Mouse (Mus musculus): Measurements from ENCODE around the gene St8sia1. TPM values are rescaled to one million over a fixed set of nuclear protein-coding genes. Genes with fewer than 3 reads are reported as not detected.

St8sia1 gene
- total RNA-seq, 4 experiments from 2014 or later: 37.2 to 46.1 (median 37.9) TPM

DNA sequence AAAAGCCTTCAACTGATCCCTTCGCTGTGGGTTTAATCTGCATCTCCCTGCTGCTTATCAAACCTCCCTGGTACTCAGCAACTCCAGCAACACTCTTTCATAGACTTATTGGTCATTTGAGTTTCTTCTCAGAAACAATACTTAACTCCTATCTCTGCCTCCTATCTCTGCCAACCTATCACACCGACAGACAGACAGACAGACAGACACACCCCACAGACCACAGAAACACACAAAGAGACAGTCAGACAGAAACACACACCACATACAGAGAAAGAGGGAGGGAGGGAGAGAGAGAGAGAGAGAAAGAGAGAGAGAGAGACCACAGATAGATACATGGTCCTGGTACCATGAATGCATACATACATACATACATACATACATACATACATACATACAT is 18.8 kb downstream of the St8sia1 start:
- DNase-seq (ENCODE audit: low spot score in 2 of 2): no peak

DNA sequence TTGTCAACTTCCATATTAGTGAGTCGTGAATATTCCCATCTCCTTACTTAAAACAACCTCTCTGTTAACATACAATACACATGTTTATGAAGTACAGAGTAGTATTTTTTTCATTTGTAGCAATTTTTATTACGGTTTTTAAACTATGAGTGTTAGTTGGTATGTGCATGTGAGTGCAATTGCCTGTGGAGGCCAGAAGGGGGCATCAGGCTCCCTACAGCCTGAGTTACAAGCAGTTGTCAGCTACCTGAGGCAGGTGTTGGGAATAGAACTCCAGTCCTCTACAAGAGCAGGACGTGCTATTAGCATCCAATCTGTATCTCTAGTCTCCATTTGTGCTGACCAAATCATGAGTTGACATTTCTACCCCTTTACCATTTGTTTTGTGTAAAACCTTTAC is 19.8 kb downstream of the St8sia1 start:
- DNase-seq (ENCODE audit: low spot score in 2 of 2): no peak

DNA sequence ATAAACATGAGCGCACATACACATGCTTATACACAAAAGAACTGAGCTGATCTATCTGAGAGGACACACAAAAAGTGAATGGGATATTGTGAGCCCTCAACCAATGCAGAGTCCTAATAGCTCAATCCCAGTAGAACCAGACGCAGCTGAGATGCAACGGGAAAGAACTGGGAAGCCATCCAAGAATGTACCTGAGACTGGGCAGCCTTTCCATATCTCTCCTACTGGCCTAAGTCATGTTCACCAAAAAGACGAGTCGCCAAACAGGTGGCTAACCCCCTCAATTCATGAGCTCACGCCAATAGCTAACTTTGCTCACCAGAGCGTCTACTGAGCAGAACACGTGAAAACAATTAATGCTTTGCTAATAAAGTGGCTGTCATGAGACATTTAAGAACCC is 20.8 kb downstream of the St8sia1 start:
- DNase-seq (ENCODE audit: low spot score in 2 of 2): no peak

DNA sequence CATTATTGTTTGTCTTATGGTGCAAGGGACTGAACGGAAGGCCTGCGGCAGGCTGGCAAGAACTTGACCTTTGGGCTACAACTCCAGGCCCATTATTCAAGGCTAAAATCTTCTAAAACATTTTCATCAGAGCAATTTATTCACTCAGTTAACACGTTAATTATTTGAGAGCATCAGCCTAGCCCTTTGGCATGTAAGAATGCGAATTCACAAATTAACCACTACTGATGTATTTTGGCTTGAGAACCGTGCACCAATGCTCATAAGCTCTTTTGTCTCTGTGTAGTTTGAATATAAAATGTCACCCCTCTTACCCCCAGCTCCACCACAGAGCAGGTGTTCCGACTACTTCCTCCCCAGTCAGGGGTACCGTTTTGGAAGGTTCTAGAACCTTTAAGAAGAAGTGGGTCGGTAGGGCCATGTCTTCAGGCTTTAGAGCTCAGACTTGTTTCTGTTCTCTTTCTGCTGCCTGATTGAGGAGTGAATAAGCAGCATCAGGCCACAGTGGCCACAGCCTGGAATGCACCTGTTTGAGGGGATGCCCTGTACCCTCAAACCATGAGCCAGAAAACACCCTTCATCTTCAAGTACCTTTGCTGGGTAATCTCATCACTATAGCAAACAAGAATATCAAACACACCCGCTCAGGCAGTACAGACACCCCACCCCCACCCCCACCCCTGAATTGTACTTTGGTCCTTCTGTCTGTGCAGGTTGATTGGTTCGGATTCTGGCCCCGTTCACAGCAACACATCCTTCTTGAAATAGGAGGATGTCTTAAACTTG is 22.5 kb downstream of the St8sia1 start:
- DNase-seq (ENCODE audit: low spot score in 2 of 2): no peak

DNA sequence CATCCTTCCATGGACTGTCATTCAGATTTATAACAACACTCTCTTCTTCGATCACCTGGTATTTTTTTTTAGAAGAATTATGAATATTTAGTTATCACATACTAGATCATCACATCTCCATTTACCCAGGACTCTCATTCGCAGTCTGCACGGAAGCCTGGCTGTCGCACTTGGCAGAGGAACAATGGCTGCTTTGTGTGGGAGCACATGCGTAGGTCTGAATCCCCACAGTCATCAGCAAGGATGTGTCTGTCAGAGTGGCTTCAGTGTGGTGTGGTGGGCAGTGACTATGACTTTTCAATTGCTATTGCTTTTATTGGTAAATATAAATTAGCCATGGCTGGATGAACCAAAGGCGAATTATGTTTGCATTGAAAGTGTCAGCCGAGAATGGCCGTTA is 23.2 kb downstream of the St8sia1 start:
- DNase-seq (ENCODE audit: low spot score in 2 of 2): peak; percentile 69 to 79

DNA sequence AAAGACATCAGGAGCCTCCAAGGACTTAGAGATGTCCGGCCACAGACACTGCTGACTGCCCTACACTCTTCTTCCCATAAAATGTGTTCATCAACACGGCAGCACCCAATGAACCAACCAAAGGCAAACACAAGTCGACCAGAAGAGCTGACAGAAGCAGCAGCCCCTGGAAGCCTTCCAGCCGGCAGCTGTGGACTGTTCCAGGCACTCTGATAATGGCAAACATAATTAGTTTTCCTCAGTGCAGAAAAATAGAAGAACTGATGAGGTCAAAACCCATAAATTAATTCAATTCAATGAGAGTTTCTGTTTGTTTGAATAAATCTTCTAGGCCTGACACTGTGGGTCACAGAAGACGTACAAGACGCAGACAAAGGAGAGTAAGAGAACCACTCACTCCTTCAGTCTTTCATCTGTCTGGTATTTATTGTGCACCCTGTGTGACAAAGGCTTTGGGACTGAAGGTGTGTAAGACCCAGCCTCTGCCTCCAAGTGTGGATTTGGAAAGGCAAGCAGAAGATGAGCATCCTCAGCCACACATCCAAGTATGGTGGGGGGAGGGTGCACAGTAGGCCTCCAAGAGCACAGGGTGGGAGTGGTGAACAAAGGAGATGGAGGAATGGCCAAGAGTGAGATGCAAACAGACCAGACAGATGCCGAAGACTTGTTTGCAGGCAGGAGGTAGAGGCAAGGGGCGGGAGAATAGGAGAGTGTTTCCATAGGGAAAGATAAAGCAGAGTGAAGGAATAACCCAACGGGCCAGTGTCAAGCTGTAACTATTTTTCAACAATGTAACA is 25.5 kb downstream of the St8sia1 start:
- no peak for DNase-seq (ENCODE audit: low spot score in 2 of 2)

DNA sequence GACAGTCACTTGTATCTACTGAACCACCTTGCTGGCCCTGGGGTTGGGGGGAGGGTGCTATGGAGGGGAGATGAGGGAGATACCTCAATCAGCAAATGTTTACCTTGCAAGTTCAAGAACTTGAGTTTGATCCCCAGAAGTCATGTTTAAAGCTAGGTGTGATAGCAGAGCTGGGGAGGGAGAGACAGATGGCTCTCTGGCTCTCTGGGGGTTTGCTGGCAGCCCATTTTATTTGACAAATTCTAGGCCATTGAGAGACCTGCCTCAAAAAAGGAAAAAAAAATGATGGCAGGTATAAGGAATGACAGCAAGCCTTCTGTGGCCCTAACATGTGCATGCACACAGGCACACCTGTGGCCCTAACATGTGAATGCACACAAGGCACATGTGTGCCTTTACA is 26.2 kb downstream of the St8sia1 start:
- no peak for DNase-seq (ENCODE audit: low spot score in 2 of 2)

DNA sequence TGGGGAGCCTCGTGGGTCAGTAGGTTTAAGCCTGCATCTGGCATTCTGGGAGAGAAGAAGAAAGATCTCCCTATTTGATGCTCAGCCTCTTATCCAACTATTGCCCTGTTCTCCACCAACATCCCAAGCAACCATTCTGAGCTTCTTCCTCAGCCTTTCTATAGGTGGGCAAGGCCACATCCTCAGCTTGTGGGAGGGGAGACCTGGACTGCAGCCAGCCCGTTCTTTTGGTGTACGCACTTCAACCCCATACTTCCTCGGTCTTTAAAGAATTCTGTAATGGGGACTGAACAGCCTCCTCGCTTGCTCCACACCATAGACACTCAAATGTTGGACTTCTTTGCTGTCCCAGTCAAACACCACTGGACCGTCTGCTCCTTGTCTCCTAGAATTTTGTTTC is 31.7 kb downstream of the St8sia1 start:
- DNase-seq (ENCODE audit: low spot score in 2 of 2): no peak

DNA sequence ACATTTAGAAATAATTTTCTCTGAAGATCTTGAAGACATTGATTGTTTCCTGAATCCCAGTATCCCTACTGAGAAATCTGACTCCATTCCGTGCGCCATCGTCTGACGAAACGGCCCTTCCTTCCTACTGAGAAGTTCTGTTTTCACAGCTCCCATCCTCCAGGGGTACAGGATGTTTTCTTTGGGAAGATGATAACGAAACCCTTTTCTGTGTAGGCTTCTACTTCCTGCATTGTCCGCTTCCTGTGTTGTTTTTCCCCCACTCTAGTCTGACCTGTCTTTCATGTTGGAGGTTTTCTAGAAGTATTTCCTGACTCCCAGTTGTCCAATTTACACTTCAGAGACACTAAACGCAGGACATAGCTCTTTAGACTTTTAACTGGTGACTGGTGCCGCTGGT is 32.1 kb downstream of the St8sia1 start:
- no peak for DNase-seq (ENCODE audit: low spot score in 2 of 2)

DNA sequence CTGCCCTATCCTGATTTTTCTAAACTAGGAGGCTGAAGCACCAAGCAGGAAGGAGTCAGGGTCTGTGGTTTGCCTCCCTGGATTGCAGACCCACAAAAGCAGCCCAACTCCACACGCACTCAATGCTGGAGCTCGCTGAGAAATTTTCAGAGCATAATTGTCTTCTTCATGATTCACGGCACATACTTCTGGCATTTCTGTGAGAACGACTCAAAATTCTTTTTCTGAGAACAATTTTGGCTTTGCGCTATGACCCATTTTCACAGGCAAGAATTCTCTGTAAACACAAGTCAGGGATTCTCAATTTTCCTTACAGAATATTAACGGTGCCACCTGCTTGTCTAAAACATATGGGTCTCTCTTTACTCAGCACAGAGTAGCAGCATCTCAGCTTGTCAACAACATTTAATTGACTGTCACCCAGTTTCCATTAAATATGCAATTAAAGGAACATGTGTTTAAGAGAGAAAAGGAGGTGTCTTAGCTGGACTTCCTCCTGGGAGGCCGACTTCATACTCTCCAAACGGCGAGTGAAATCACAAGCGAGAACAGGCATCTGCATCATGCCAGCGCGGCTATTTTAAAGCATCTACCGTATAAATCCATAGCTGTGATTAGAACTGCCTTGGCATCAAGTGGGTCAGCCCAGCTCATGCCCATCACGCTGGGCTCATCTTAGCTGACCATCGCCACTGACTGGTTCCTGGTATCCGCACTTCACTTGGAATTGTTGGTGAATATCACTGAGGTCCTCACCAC is 35.5 kb downstream of the St8sia1 start:
- no peak for DNase-seq (ENCODE audit: low spot score in 2 of 2)

DNA sequence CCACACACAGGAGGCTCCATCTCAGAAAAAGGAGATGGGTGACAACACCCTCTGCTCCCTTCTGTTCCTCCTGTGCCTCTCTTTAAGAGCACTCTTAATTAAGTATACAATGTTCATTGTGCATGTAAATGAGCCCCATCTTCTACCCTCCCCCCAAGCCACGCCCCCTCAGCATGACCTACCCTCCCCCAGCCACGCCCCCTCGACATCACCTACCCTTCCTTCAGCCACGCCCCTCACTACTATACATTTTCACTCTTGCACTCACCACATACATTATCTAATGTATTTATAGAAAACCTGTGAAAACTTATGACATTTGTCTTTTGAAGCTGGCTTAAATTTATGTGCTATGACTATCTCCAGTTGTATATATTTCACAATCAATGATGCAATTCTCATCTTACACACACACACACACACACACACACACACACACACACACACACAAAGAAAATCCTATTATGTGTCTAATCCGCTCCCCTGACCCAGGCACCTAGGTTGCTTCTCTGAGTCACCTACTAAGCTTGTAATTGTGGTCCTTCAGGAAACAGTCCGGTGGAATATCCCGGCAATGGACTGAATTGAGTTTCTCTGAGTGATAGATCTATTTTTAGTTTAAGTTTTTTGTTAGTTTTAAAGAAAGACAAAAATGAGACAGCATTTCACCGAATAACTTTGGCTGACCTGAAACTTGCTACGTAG is 37.2 kb downstream of the St8sia1 start:
- DNase-seq (ENCODE audit: low spot score in 2 of 2): no peak

DNA sequence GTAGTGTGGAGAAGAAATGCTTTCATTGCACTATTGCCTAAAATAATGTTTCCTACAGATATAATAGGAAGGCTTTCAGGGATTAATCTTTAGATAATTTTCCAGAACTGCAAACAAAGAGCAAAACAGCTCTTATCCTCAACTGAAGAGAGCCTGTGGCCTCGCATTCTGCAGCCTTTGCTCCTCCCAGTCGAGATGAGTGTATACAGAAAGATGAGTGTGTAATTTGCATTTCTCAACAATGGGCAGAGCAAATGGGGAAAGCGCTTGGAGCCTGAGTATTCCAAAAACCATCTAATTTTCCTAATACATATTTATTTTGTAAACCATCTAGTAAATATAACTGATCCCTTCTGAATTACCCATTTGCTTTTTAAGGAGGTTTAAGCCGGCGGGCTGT is 38.3 kb downstream of the St8sia1 start:
- DNase-seq (ENCODE audit: low spot score in 2 of 2): no peak

DNA sequence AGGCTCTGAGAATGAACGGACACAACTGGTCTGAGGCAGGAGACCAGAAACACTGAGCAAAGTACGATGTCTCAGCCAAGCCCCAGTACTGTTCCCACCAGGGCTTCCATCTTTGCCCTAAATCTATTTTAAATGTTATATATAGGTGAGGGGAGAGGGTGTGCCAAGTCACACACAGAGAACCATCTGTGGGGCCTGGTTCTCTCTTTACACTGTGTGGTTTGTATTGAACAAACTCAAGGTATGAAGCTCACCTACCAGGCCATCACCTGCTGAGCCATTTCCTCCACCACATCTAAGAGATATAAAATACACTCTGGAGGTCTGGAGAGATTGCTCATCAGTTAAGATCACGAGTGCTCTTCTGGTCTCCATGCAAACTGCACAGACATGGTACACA is 38.9 kb downstream of the St8sia1 start:
- DNase-seq (ENCODE audit: low spot score in 2 of 2): no peak

DNA sequence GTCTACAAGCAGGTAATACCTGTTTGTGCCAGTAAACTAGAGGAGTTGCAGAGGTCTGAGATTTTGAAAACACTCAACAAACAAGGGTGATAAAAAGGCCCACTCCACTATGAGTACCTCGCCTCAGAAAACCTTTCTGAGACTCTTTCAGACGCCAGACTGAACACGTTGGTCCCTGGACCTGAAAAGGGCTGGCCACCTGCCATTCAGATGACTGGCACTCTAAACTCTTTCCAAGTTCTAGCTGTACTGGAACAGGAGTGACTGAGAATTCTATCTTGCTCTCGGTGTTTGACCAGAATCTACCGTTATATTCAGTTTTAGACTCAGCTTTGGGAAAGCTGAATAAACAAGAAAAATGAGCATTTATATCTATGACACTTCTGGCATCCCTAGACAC is 43.4 kb downstream of the St8sia1 start:
- no peak for DNase-seq (ENCODE audit: low spot score in 2 of 2)

DNA sequence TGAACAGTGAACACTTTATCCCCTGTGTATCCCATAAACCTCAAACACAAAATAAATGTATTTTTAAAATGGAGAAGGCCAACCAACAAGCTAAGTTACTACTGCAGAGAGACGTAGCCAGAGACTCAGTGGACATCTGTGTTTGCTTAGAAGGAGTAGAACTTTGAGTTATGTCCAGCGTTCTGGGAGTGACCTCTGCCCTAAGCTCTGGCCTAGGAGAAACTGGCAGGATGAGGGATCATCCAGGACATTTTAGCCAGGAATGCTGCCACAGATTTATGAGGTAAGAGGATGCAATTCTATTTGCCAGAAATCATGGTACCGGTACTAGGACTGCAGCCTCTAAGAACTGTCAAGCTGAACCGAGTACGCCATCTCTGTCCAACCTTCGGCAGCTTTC is 45.6 kb downstream of the St8sia1 start:
- no peak for DNase-seq (ENCODE audit: low spot score in 2 of 2)

DNA sequence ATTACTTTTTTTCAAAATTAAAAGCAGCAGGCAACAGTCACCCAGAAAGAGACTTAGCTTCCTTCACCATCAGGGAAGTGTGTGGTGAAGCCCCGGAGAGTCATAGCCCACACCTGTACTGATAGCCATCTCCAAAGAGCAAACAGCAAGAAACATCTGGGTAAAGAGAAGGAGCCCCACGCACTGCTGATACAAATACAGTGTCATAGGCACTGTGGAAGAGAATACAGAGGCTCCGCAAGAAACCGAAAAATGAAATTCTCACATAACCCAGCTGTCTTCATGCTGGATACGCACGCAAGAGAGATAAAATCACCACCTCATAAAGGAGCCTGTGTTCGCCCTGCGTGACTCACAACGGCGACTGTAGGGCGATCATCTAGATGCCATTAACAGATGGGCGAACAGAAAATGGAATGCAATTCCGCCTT is 46.8 kb downstream of the St8sia1 start:
- no peak for DNase-seq (ENCODE audit: low spot score in 2 of 2)

DNA sequence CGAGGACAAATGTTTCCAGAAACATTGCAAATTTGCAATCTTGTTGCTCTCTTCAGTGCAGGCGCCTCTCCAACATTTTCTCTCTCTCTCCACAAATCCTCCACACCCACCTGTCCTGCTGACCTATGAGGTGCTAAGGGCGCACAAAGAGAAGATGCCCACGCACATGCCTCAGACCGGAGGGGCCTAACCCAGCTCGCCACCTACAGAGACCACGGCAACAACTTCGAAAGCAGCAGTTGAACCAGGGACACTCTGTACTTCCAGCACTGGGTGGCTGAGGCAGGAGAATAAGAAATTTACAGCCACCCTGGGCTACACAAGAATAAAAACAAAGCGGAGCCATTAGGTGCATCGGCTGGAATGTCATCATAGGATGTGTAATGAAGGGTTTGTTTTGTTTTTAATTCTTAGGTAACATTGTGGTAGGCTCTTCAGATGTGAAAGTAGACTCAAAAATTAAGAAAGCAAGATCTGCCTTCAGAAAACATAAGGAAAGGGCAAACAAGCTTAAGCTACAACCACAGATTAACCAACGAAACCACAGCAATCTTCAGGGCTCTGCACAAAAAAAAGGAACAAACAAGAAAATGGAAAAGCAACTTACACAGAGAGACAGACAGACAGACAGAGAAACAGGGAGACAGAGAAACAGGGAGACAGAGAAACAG is 47.8 kb downstream of the St8sia1 start:
- DNase-seq (ENCODE audit: low spot score in 2 of 2): no peak

DNA sequence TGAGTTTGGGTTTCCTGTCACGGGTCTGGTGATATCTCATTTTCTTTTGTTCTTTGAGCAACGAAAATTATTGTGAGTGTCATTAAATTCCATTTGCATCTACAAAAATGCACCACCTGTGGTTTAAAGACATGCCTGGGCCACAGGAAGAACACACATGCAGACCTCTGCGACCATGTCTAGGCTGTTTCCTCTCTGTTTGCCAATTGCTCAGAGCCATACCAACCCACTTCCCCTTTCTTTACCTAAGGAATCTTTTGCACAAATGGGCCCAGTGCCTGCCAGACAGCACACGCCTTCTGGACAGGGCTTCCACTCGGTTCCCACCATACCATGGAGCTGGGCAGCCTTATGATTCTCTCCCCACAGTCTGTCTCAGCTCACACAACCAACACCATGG is 48.8 kb downstream of the St8sia1 start:
- DNase-seq (ENCODE audit: low spot score in 2 of 2): no peak

DNA sequence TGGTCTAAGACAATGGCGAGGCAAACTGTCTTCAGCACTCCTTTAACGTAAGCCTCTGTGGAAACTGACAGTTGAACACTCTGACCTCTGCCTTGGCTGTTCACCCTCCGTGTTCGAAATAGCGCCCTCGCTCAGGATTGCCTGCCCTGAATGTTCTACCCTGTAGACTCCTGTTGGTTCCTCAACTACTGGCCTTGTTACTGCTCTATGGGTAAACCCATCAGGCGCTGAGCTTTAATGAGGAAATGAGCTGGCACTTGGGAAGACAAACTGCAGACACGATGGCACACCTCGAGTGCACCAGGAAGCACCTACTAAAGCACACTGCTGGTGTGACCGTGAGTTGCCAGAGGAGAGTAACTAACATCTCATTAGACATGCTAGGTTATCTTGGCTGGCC is 49.6 kb downstream of the St8sia1 start:
- DNase-seq (ENCODE audit: low spot score in 2 of 2): no peak

DNA sequence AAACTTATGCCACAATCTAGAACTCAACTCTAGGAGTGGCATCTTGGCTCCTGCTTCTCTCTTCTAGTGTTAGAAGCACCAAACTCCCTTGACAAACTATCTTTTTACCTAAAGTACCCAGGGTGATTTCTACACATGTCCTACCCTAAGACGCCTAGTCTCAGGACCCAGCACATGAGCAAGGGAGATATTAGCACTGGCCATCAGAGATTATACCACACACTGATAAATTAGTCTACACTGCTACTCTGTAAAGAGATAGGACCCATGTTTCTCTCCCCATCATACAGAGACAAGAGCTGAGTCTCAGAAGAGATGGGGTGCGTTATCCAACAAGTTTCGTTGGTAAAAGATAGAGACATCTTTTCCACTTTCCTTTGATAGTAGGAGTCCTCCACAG is 53.0 kb downstream of the St8sia1 start:
- no peak for DNase-seq (ENCODE audit: low spot score in 2 of 2)

DNA sequence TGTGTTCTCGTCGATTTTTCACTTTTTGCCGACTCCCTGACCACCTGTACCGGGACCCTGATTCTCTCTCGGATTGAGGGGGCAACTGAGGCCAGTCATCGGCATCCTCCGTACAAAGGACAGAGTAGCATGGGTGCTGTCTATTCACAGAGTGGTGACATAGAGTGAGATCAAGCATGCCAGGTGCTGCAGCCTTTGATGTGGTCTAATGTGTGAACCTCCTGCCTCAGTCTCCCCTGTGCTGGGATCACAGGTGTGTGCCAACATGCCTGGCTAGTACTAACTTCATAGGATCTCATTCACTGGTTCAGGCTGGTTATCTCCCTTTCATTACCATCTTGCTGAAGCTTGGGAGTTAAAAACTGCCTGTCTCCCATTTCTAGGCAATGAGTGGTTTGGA is 53.5 kb downstream of the St8sia1 start:
- DNase-seq (ENCODE audit: low spot score in 2 of 2): no peak

Measured in layer of hippocampus, adult 8-10 months (tissue).